Mouse (Mus musculus) hindbrain, embryonic 12.5 days (tissue): ENCODE measurements at regions not wholly inside any gene's neighbourhood (a gene's known extent, or its start where the extent isn't known, plus 50 kb on each side); places are given as distances from the start of the nearest gene placed in this dataset.
A peak's percentile ranks its signal among the peaks of the same experiment; 100 is the strongest.

Experiments used
- ATAC-seq: fragments of 200-750 bp; cut with Nextera tagmentation; 2 replicates; pipeline ENCODE4 v1.8.0; 2017; ENCODE audit warnings: moderate TSS enrichment; ENCODE audit not compliant: low FRiP score
- H3K27ac ChIP-seq: fragments of 300-500 bp; sonication (generic); 2 replicates; pipeline ENCODE4 v1.5.1; 2016; ENCODE audit warnings: mild to moderate bottlenecking
- H3K27me3 ChIP-seq: fragments of 300-500 bp; sonication (generic); 2 replicates; pipeline ENCODE4 v1.6.1; 2016; ENCODE audit warnings: mild to moderate bottlenecking
- H3K36me3 ChIP-seq: fragments of 300-500 bp; sonication (generic); 2 replicates; pipeline ENCODE4 v1.6.1; 2016; ENCODE audit warnings: mild to moderate bottlenecking
- H3K4me1 ChIP-seq: fragments of 300-500 bp; sonication (generic); 2 replicates; pipeline ENCODE4 v1.6.1; 2016
- H3K4me2 ChIP-seq: fragments of 300-500 bp; sonication (generic); replicated peaks from 2 replicates; pipeline ENCODE4 v1.6.1; 2016; ENCODE audit warnings: mild to moderate bottlenecking
- H3K4me3 ChIP-seq: fragments of 300-500 bp; sonication (generic); 2 replicates; pipeline ENCODE4 v1.5.1; 2016; ENCODE audit warnings: mild to moderate bottlenecking
- H3K9ac ChIP-seq: fragments of 300-500 bp; sonication (generic); 2 replicates; pipeline ENCODE4 v1.6.1; 2016; ENCODE audit warnings: mild to moderate bottlenecking, moderate library complexity
- H3K9me3 ChIP-seq: fragments of 300-500 bp; sonication (generic); replicated peaks from 2 replicates; pipeline ENCODE4 v1.6.1; 2016; ENCODE audit warnings: mild to moderate bottlenecking
- WGBS: fragments of 180-500 bp; shearing (Covaris S2); methylation state at CpG from one replicate; pipeline ENCODE4 v1.1.7; 2016; 5-methylcytosine and 5-hydroxymethylcytosine counted together

- Histone ChIP-seq H3K9me3 (no peaks in the 10 kb centered on the region), H3K27ac (peak overlapping the region; percentile 31), H3K27me3 (peaks cover 22% of the 10 kb centered on the region), H3K9ac (no peak overlapping the region), H3K4me1 (peaks cover 11% of the 10 kb centered on the region), H3K4me3 (no peak overlapping the region), H3K36me3 (no peaks in the 10 kb centered on the region), H3K4me2 (no peak overlapping the region)
- peak; percentile 69 for ATAC-seq
- WGBS, result 43% methylated on average over 4 of the region's 4 CpGs
Observed at GRCm38 (mm10) chr9:90701180-90701765, 430.7 kb upstream of the Tbc1d2b start.

GRCm38 (mm10) chr9:90713685-90714084 lies 443.1 kb upstream of the Tbc1d2b start:
- H3K9ac ChIP-seq, result no peak overlapping the region
- no peaks in the 10 kb centered on the region for H3K4me1 ChIP-seq
- WGBS, result 70% methylated on average over 2 of the region's 2 CpGs
- no peaks in the 10 kb centered on the region for H3K36me3 ChIP-seq
- 0 out of 2 replicates have a peak, but pooled peaks cover 2% of the 10 kb centered on the region for H3K9me3 ChIP-seq
- H3K4me3 ChIP-seq, result no peak overlapping the region
- no peak for ATAC-seq
- H3K27me3 ChIP-seq, result peaks cover 3% of the 10 kb centered on the region; the same call in 1 of the 2 replicates
- no peak overlapping the region for H3K4me2 ChIP-seq
- H3K27ac ChIP-seq, result no peak overlapping the region

- Histone ChIP-seq H3K36me3 (no peaks in the 10 kb centered on the region), H3K4me2 (no peak overlapping the region), H3K27ac (no peak overlapping the region), H3K4me3 (no peak overlapping the region), H3K27me3 (no peaks in the 10 kb centered on the region), H3K4me1 (no peaks in the 10 kb centered on the region), H3K9ac (no peak overlapping the region), H3K9me3 (no peaks in the 10 kb centered on the region)
- 49% methylated on average over 4 of the region's 4 CpGs for WGBS
- no peak for ATAC-seq
Observed at GRCm38 (mm10) chr9:90731450-90731849, 460.8 kb upstream of the Tbc1d2b start.

- Histone ChIP-seq H3K27me3 (no peaks in the 10 kb centered on the region), H3K4me3 (no peak overlapping the region), H3K4me1 (no peaks in the 10 kb centered on the region), H3K9ac (no peak overlapping the region), H3K27ac (no peak overlapping the region), H3K9me3 (no peaks in the 10 kb centered on the region), H3K36me3 (no peaks in the 10 kb centered on the region), H3K4me2 (no peak overlapping the region)
- WGBS, result 45% methylated on average over 3 of the region's 3 CpGs
- ATAC-seq, result no peak
Observed at GRCm38 (mm10) chr9:90757175-90757574, 486.6 kb upstream of the Tbc1d2b start.

GRCm38 (mm10) chr9:90774296-90774695 lies 503.7 kb upstream of the Tbc1d2b start:
- H3K4me3 ChIP-seq, result no peak overlapping the region
- no peak for ATAC-seq
- H3K4me2 ChIP-seq, result no peak overlapping the region
- 19% methylated on average over 1 of the region's 1 CpGs for WGBS
- no peak overlapping the region for H3K9ac ChIP-seq
- H3K9me3 ChIP-seq, result no peaks in the 10 kb centered on the region
- H3K27ac ChIP-seq, result no peak overlapping the region
- no peaks in the 10 kb centered on the region for H3K27me3 ChIP-seq
- no peaks in the 10 kb centered on the region for H3K4me1 ChIP-seq
- no peaks in the 10 kb centered on the region for H3K36me3 ChIP-seq

GRCm38 (mm10) chr9:90789545-90789944 lies 518.9 kb upstream of the Tbc1d2b start:
- no peaks in the 10 kb centered on the region for H3K9me3 ChIP-seq
- H3K27ac ChIP-seq, result no peak overlapping the region

GRCm38 (mm10) chr9:90791871-90792270 lies 521.3 kb upstream of the Tbc1d2b start:
- H3K27ac ChIP-seq, result no peak overlapping the region
- no peaks in the 10 kb centered on the region for H3K4me1 ChIP-seq
- H3K9ac ChIP-seq, result no peak overlapping the region
- WGBS, result 64% methylated on average over 2 of the region's 2 CpGs
- H3K9me3 ChIP-seq, result no peaks in the 10 kb centered on the region
- H3K36me3 ChIP-seq, result no peaks in the 10 kb centered on the region
- ATAC-seq, result no peak
- H3K4me2 ChIP-seq, result no peak overlapping the region
- no peaks in the 10 kb centered on the region for H3K27me3 ChIP-seq
- no peak overlapping the region for H3K4me3 ChIP-seq

More at GRCm38 (mm10) chr9:90789545-90789944, 518.9 kb upstream of the Tbc1d2b start:
- H3K4me2 ChIP-seq, result no peak overlapping the region
- H3K9ac ChIP-seq, result no peak overlapping the region
- no peaks in the 10 kb centered on the region for H3K36me3 ChIP-seq
- no peak overlapping the region for H3K4me3 ChIP-seq
- H3K4me1 ChIP-seq, result no peaks in the 10 kb centered on the region
- H3K27me3 ChIP-seq, result no peaks in the 10 kb centered on the region
- no peak for ATAC-seq

GRCm38 (mm10) chr9:90816844-90817243 lies 545.4 kb upstream of the Zic4 start:
- H3K9ac ChIP-seq, result no peak overlapping the region

GRCm38 (mm10) chr9:90823574-90824280 lies 538.5 kb upstream of the Zic4 start:
- H3K4me2 ChIP-seq, result no peak overlapping the region
- H3K27me3 ChIP-seq, result no peaks in the 10 kb centered on the region
- no peak; the same call in 1 of the 2 replicates for ATAC-seq
- H3K9me3 ChIP-seq, result no peaks in the 10 kb centered on the region
- no peaks in the 10 kb centered on the region for H3K4me1 ChIP-seq
- no peak overlapping the region for H3K27ac ChIP-seq
- 62% methylated on average over 4 of the region's 4 CpGs for WGBS
- no peaks in the 10 kb centered on the region for H3K36me3 ChIP-seq
- no peak overlapping the region for H3K9ac ChIP-seq
- no peak overlapping the region for H3K4me3 ChIP-seq

More at GRCm38 (mm10) chr9:90816844-90817243, 545.4 kb upstream of the Zic4 start:
- Histone ChIP-seq H3K9me3 (no peaks in the 10 kb centered on the region), H3K27me3 (no peaks in the 10 kb centered on the region), H3K27ac (no peak overlapping the region), H3K36me3 (no peaks in the 10 kb centered on the region), H3K4me1 (no peaks in the 10 kb centered on the region), H3K4me2 (no peak overlapping the region), H3K4me3 (no peak overlapping the region)
- ATAC-seq, result no peak
- 44% methylated on average over 4 of the region's 4 CpGs for WGBS

GRCm38 (mm10) chr9:90827474-90827873 lies 534.7 kb upstream of the Zic4 start:
- no peaks in the 10 kb centered on the region for H3K4me1 ChIP-seq
- 80% methylated on average over 3 of the region's 3 CpGs for WGBS
- H3K36me3 ChIP-seq, result no peaks in the 10 kb centered on the region
- no peaks in the 10 kb centered on the region for H3K9me3 ChIP-seq
- no peak overlapping the region for H3K4me2 ChIP-seq
- ATAC-seq, result no peak
- no peak overlapping the region for H3K27ac ChIP-seq
- H3K4me3 ChIP-seq, result no peak overlapping the region
- H3K9ac ChIP-seq, result no peak overlapping the region
- H3K27me3 ChIP-seq, result no peaks in the 10 kb centered on the region

- Histone ChIP-seq H3K27ac (no peak overlapping the region), H3K4me2 (no peak overlapping the region), H3K27me3 (no peaks in the 10 kb centered on the region), H3K4me1 (no peaks in the 10 kb centered on the region), H3K9ac (no peak overlapping the region), H3K9me3 (no peaks in the 10 kb centered on the region), H3K4me3 (no peak overlapping the region), H3K36me3 (no peaks in the 10 kb centered on the region)
- no peak for ATAC-seq
- 49% methylated on average over 5 of the region's 5 CpGs for WGBS
Observed at GRCm38 (mm10) chr9:90828701-90829100, 533.5 kb upstream of the Zic4 start.

GRCm38 (mm10) chr9:90830704-90831103 lies 531.5 kb upstream of the Zic4 start:
- no peaks in the 10 kb centered on the region for H3K4me1 ChIP-seq
- H3K27me3 ChIP-seq, result no peaks in the 10 kb centered on the region
- no peak overlapping the region for H3K4me3 ChIP-seq
- no peaks in the 10 kb centered on the region for H3K9me3 ChIP-seq
- no peaks in the 10 kb centered on the region for H3K36me3 ChIP-seq
- H3K4me2 ChIP-seq, result no peak overlapping the region
- no peak overlapping the region for H3K27ac ChIP-seq
- ATAC-seq, result no peak
- WGBS, result 69% methylated on average over 4 of the region's 4 CpGs
- no peak overlapping the region for H3K9ac ChIP-seq
